Mouse (Mus musculus) limb, embryonic 12.5 days (tissue): ENCODE results near the gene Stoml3. TPM values are rescaled to one million over a fixed set of nuclear protein-coding genes. Genes with fewer than 3 reads are reported as not detected.

Experiments
- ATAC-seq: fragments of 200-750 bp; cut with Nextera tagmentation; 2 replicates; pipeline ENCODE4 v1.8.0; 2017; ENCODE audit warnings: low read depth, moderate TSS enrichment; ENCODE audit not compliant: insufficient number of reproducible peaks, insufficient read depth, low FRiP score, low TSS enrichment
- H3K27ac ChIP-seq: fragments of 300-500 bp; sonication (generic); 2 replicates; pipeline ENCODE4 v1.5.1; 2016; ENCODE audit warnings: mild to moderate bottlenecking, moderate library complexity
- H3K27me3 ChIP-seq: fragments of 300-500 bp; sonication (generic); 2 replicates; pipeline ENCODE4 v1.6.1; 2016; ENCODE audit warnings: mild to moderate bottlenecking, moderate library complexity
- H3K36me3 ChIP-seq: fragments of 300-500 bp; sonication (generic); 2 replicates; pipeline ENCODE4 v1.6.1; 2016; ENCODE audit warnings: mild to moderate bottlenecking, moderate library complexity
- H3K4me1 ChIP-seq: fragments of 300-500 bp; sonication (generic); replicated peaks from 2 replicates; pipeline ENCODE4 v1.6.1; 2016
- H3K4me2 ChIP-seq: fragments of 300-500 bp; sonication (generic); 2 replicates; pipeline ENCODE4 v1.6.1; 2016; ENCODE audit warnings: mild to moderate bottlenecking, moderate library complexity
- H3K4me3 ChIP-seq: fragments of 300-500 bp; sonication (generic); replicated peaks from 2 replicates; pipeline ENCODE4 v1.5.1; 2016; ENCODE audit warnings: mild to moderate bottlenecking
- H3K9ac ChIP-seq: fragments of 300-500 bp; sonication (generic); replicated peaks from 2 replicates; pipeline ENCODE4 v1.6.1; 2016; ENCODE audit warnings: mild to moderate bottlenecking, moderate library complexity
- H3K9me3 ChIP-seq: fragments of 300-500 bp; sonication (generic); 2 replicates; pipeline ENCODE4 v1.6.1; 2016; ENCODE audit warnings: mild to moderate bottlenecking, moderate library complexity
- WGBS: fragments of 180-500 bp; shearing (Covaris S2); methylation state at CpG from one replicate; pipeline ENCODE4 v1.1.7; 2016; 5-methylcytosine and 5-hydroxymethylcytosine counted together
- polyA plus RNA-seq: library from polyadenylated mRNA; unstranded; fragments of >200 nt; fragmentation: Nextera tagmentation; extraction: Ambion mirVana; gene quantifications from 2 replicates; pipeline ENCODE4 v1.2.1, GENCODE M21; 2016

The Stoml3 gene
- polyA plus RNA-seq, 1 experiment from 2014 or later = not detected

GRCm38 (mm10) chr3:53462701-53463045, 25.8 kb upstream of the Stoml3 start:
- 10% methylated on average over 9 of the region's 9 CpGs for WGBS
- Histone ChIP-seq H3K9me3 (no peaks in the 10 kb centered on the region), H3K36me3 (peaks cover 32% of the 10 kb centered on the region), H3K27ac (peak overlapping the region; percentile 88), H3K9ac (peak overlapping the region; percentile 85), H3K4me3 (peak overlapping the region; percentile 89), H3K4me1 (peaks cover 24% of the 10 kb centered on the region), H3K27me3 (no peaks in the 10 kb centered on the region), H3K4me2 (peak overlapping the region; percentile 78)
- no peak for ATAC-seq

GRCm38 (mm10) chr3:53463046-53463764, 25.2 kb upstream of the Stoml3 start, which contains the start of the genes Nhlrc3 and Proser1:
Nhlrc3 (minus strand) TSS chr3:53463332.
Proser1 (plus strand) TSS chr3:53463666.
- Histone ChIP-seq H3K36me3 (peaks cover 26% of the 10 kb centered on the region), H3K4me3 (peak within 1 kb of the TSS; percentile 89), H3K4me2 (peak within 1 kb of the TSS; percentile 78), H3K27ac (peak within 1 kb of the TSS; percentile 88), H3K27me3 (no peaks in the 10 kb centered on the region), H3K9me3 (no peaks in the 10 kb centered on the region), H3K4me1 (peaks cover 24% of the 10 kb centered on the region), H3K9ac (peak within 1 kb of the TSS; percentile 85)
- ATAC-seq = peak; percentile 97
- WGBS = under 1% methylated on average over 52 of the region's 52 CpGs

GRCm38 (mm10) chr3:53463765-53464114, 24.7 kb upstream of the Stoml3 start:
- H3K27me3 ChIP-seq = no peaks in the 10 kb centered on the region
- H3K9me3 ChIP-seq = no peaks in the 10 kb centered on the region
- peaks cover 24% of the 10 kb centered on the region for H3K4me1 ChIP-seq
- H3K4me2 ChIP-seq = peak overlapping the region; percentile 78
- peak overlapping the region; percentile 88 for H3K27ac ChIP-seq
- peak overlapping the region; percentile 85 for H3K9ac ChIP-seq
- H3K4me3 ChIP-seq = peak overlapping the region; percentile 89
- H3K36me3 ChIP-seq = peaks cover 26% of the 10 kb centered on the region
- WGBS = under 1% methylated on average over 35 of the region's 35 CpGs
- ATAC-seq = peak; percentile 74

GRCm38 (mm10) chr3:53464146-53464698, 24.2 kb upstream of the Stoml3 start:
- WGBS = under 1% methylated on average over 20 of the region's 20 CpGs
- peak overlapping the region; percentile 88 for H3K27ac ChIP-seq
- peak overlapping the region; percentile 78 for H3K4me2 ChIP-seq
- no peaks in the 10 kb centered on the region for H3K27me3 ChIP-seq
- H3K9ac ChIP-seq = peak overlapping the region; percentile 85
- H3K4me3 ChIP-seq = peak overlapping the region; percentile 89
- peaks cover 28% of the 10 kb centered on the region for H3K36me3 ChIP-seq
- no peaks in the 10 kb centered on the region for H3K9me3 ChIP-seq
- ATAC-seq = no peak
- H3K4me1 ChIP-seq = peaks cover 24% of the 10 kb centered on the region

- no peak for ATAC-seq
- Histone ChIP-seq H3K4me2 (peak overlapping the region; percentile 78), H3K9ac (no peak overlapping the region), H3K27me3 (no peaks in the 10 kb centered on the region), H3K4me1 (peaks cover 24% of the 10 kb centered on the region), H3K4me3 (peak overlapping the region; percentile 89), H3K36me3 (peaks cover 29% of the 10 kb centered on the region), H3K27ac (no peak overlapping the region), H3K9me3 (no peaks in the 10 kb centered on the region)
- WGBS = 42% methylated on average over 6 of the region's 6 CpGs
Measured at GRCm38 (mm10) chr3:53465330-53465729, 23.1 kb upstream of the Stoml3 start.

GRCm38 (mm10) chr3:53466481-53466880, 22.0 kb upstream of the Stoml3 start:
- peak overlapping the region; percentile 12; the same call in 1 of the 2 replicates for H3K4me3 ChIP-seq
- peaks cover 32% of the 10 kb centered on the region for H3K36me3 ChIP-seq
- no peak overlapping the region for H3K9ac ChIP-seq
- no peak for ATAC-seq
- peaks cover 24% of the 10 kb centered on the region for H3K4me1 ChIP-seq
- no peak overlapping the region for H3K27ac ChIP-seq
- no peaks in the 10 kb centered on the region for H3K9me3 ChIP-seq
- WGBS = 86% methylated on average over 9 of the region's 9 CpGs
- H3K27me3 ChIP-seq = no peaks in the 10 kb centered on the region
- peak overlapping the region; percentile 78 for H3K4me2 ChIP-seq

- no peak overlapping the region for H3K9ac ChIP-seq
- 75% methylated on average over 5 of the region's 5 CpGs for WGBS
- no peaks in the 10 kb centered on the region for H3K9me3 ChIP-seq
- H3K4me2 ChIP-seq = no peak overlapping the region
- no peak overlapping the region for H3K27ac ChIP-seq
- H3K27me3 ChIP-seq = no peaks in the 10 kb centered on the region
- peaks cover 24% of the 10 kb centered on the region for H3K4me1 ChIP-seq
- ATAC-seq = no peak
- peaks cover 41% of the 10 kb centered on the region for H3K36me3 ChIP-seq
- no peak overlapping the region for H3K4me3 ChIP-seq
Measured at GRCm38 (mm10) chr3:53467356-53467755, 21.1 kb upstream of the Stoml3 start.

- H3K9me3 ChIP-seq = no peaks in the 10 kb centered on the region
- 93% methylated on average over 5 of the region's 5 CpGs for WGBS
- no peaks in the 10 kb centered on the region for H3K27me3 ChIP-seq
- no peak overlapping the region for H3K27ac ChIP-seq
- no peak overlapping the region for H3K4me2 ChIP-seq
- peaks cover 64% of the 10 kb centered on the region for H3K36me3 ChIP-seq
- peaks cover 23% of the 10 kb centered on the region for H3K4me1 ChIP-seq
- no peak overlapping the region for H3K4me3 ChIP-seq
- H3K9ac ChIP-seq = no peak overlapping the region
- ATAC-seq = no peak
Measured at GRCm38 (mm10) chr3:53469650-53470049, 18.8 kb upstream of the Stoml3 start.

GRCm38 (mm10) chr3:53472061-53472460, 16.4 kb upstream of the Stoml3 start:
- no peak overlapping the region for H3K9ac ChIP-seq
- H3K4me3 ChIP-seq = no peak overlapping the region
- no peak overlapping the region for H3K4me2 ChIP-seq
- no peak overlapping the region for H3K27ac ChIP-seq
- 0 out of 2 replicates have a peak, but pooled peaks cover 2% of the 10 kb centered on the region for H3K4me1 ChIP-seq
- H3K9me3 ChIP-seq = no peaks in the 10 kb centered on the region
- no peak for ATAC-seq
- H3K36me3 ChIP-seq = peaks cover 86% of the 10 kb centered on the region
- H3K27me3 ChIP-seq = no peaks in the 10 kb centered on the region
- WGBS = 95% methylated on average over 5 of the region's 5 CpGs

GRCm38 (mm10) chr3:53474179-53474578, 14.3 kb upstream of the Stoml3 start:
- H3K27ac ChIP-seq = no peak overlapping the region

GRCm38 (mm10) chr3:53475889-53476288, 12.6 kb upstream of the Stoml3 start:
- Histone ChIP-seq H3K27me3 (no peaks in the 10 kb centered on the region), H3K9me3 (no peaks in the 10 kb centered on the region), H3K36me3 (peaks cover 95% of the 10 kb centered on the region), H3K9ac (no peak overlapping the region), H3K4me2 (no peak overlapping the region), H3K4me1 (no peaks in the 10 kb centered on the region), H3K4me3 (no peak overlapping the region), H3K27ac (no peak overlapping the region)
- ATAC-seq = no peak
- WGBS = 72% methylated on average over 6 of the region's 6 CpGs

More at GRCm38 (mm10) chr3:53474179-53474578, 14.3 kb upstream of the Stoml3 start:
- Histone ChIP-seq H3K4me3 (no peak overlapping the region), H3K9me3 (no peaks in the 10 kb centered on the region), H3K4me2 (no peak overlapping the region), H3K27me3 (no peaks in the 10 kb centered on the region), H3K9ac (no peak overlapping the region), H3K4me1 (no peaks in the 10 kb centered on the region), H3K36me3 (peaks cover 97% of the 10 kb centered on the region)
- WGBS = 74% methylated on average over 4 of the region's 4 CpGs
- ATAC-seq = no peak
